14 mouse cellular contexts compared by ENCODE assay signal in genomic region chr14:20048481-20048835, GRCm38 (mm10).
DNase-seq lines count a peak whose midpoint lies in the region; ATAC-seq and TF ChIP-seq lines count a peak whose summit lies in the region.
"Had no signal": no experiment of that assay in that cellular context is flagged by ENCODE, and none has a peak within 500 bp of the region (broad histone marks: within the 10 kb centered on the region; RNA-seq: fewer than 3 reads in every experiment).

No protein-coding gene starts in this region.

- peak; percentile 68 for TF ChIP-seq EP300 in ES-Bruce4 (IDR thresholded peaks at IDR 0.05; ENCODE audit: insufficient read depth, low read depth, low read length)

- peak; percentile 83 for ATAC-seq in midbrain, embryonic 13.5 days
- ATAC-seq: inflammation-experienced regulatory T-cells, adult 6 months had no signal

- H3K4me3 ChIP-seq in ES-Bruce4 (ENCODE audit: low read depth, low read length): no peak overlapping the region
- no peak overlapping the region for H3K4me3 ChIP-seq in hindbrain, embryonic 10.5 days
- no peak overlapping the region for H3K4me3 ChIP-seq in midbrain, embryonic 13.5 days (replicated peaks)
- H3K4me3 ChIP-seq: heart, adult 2 months; kidney, embryonic 15.5 days had no signal

- intact Hi-C loops in gastrocnemius, postnatal 36 days (cut with DNase I): no loop called here

- TF ChIP-seq CTCF in ES-Bruce4 (IDR thresholded peaks at IDR 0.05; ENCODE audit: low read depth, low read length): no peak

- H3K9ac ChIP-seq in ES-Bruce4 (ENCODE audit: low read depth, poor library complexity, severe bottlenecking): no peak overlapping the region
- H3K9ac ChIP-seq in midbrain, embryonic 13.5 days (replicated peaks): no peak overlapping the region
- H3K9ac ChIP-seq: kidney, embryonic 15.5 days; lung, embryonic 14.5 days had no signal

- no peak overlapping the region for H3K4me2 ChIP-seq in midbrain, embryonic 13.5 days (replicated peaks)
- H3K4me2 ChIP-seq: kidney, embryonic 15.5 days; lung, embryonic 14.5 days had no signal

- H3K27ac ChIP-seq in ES-Bruce4 (ENCODE audit: insufficient read depth, low read length): no peak overlapping the region
- H3K27ac ChIP-seq in hindbrain, embryonic 10.5 days: peak overlapping the region; percentile 40; the same call in 1 of the 2 replicates
- H3K27ac ChIP-seq in midbrain, embryonic 13.5 days: peak overlapping the region; percentile 83
- H3K27ac ChIP-seq: heart, adult 2 months; kidney, embryonic 15.5 days had no signal

- H3K9me3 ChIP-seq in ES-Bruce4 (replicated peaks; ENCODE audit: control insufficient read depth, insufficient read depth, low read length, poor library complexity, severe bottlenecking): no peaks in the 10 kb centered on the region
- H3K9me3 ChIP-seq in hindbrain, embryonic 10.5 days: no peaks in the 10 kb centered on the region
- no peaks in the 10 kb centered on the region for H3K9me3 ChIP-seq in midbrain, embryonic 13.5 days
- H3K9me3 ChIP-seq: kidney, embryonic 15.5 days had no signal

- peak; percentile 85 for DNase-seq in ZHBTc4 (ENCODE audit: low read depth, low spot score)
- no peak for DNase-seq in hindbrain, embryonic 10.5 days (ENCODE audit: low spot score)
- DNase-seq in frontal cortex, postnatal 10 days (ENCODE audit: low spot score in 2 of 2): no peak
- DNase-seq in gastrocnemius, postnatal 36 days: no peak
- DNase-seq in left cerebral cortex, adult 11 months (ENCODE audit: low spot score): no peak
- DNase-seq in cerebellum, adult 8-10 months: no peak
- DNase-seq: adrenal gland, postnatal 36 days; cerebellum, postnatal 10 days; heart, adult 2 months had no signal

- no peak for TF ChIP-seq POLR2A in ES-Bruce4 (IDR thresholded peaks at IDR 0.05; ENCODE audit: insufficient read depth, low read length)

- no peaks in the 10 kb centered on the region; the same call in 1 of the 2 replicates for H3K27me3 ChIP-seq in ES-Bruce4 (ENCODE audit: control insufficient read depth, insufficient read depth, low read length, poor library complexity, severe bottlenecking)
- H3K27me3 ChIP-seq in hindbrain, embryonic 10.5 days (ENCODE audit: insufficient read depth, poor library complexity, severe bottlenecking): no peaks in the 10 kb centered on the region
- no peaks in the 10 kb centered on the region for H3K27me3 ChIP-seq in midbrain, embryonic 13.5 days
- H3K27me3 ChIP-seq: kidney, embryonic 15.5 days had no signal

- H3K4me1 ChIP-seq in ES-Bruce4 (ENCODE audit: control insufficient read depth, insufficient read depth, low read length): peaks cover 2% of the 10 kb centered on the region
- H3K4me1 ChIP-seq in hindbrain, embryonic 10.5 days (replicated peaks): peaks cover 17% of the 10 kb centered on the region
- peaks cover 19% of the 10 kb centered on the region for H3K4me1 ChIP-seq in midbrain, embryonic 13.5 days (replicated peaks)

- H3K36me3 ChIP-seq in ES-Bruce4 (ENCODE audit: control insufficient read depth, insufficient read depth, low read length, poor library complexity, severe bottlenecking): no peaks in the 10 kb centered on the region
- no peaks in the 10 kb centered on the region for H3K36me3 ChIP-seq in hindbrain, embryonic 10.5 days
- no peaks in the 10 kb centered on the region for H3K36me3 ChIP-seq in midbrain, embryonic 13.5 days
- H3K36me3 ChIP-seq: kidney, embryonic 15.5 days had no signal

- 17% methylated on average over 2 of the region's 2 CpGs for WGBS in hindbrain, embryonic 10.5 days
- WGBS in midbrain, embryonic 13.5 days: 10% methylated on average over 2 of the region's 2 CpGs
